Comparison of ENCODE assay signal across 10 mouse cellular contexts in the genomic region with DNA sequence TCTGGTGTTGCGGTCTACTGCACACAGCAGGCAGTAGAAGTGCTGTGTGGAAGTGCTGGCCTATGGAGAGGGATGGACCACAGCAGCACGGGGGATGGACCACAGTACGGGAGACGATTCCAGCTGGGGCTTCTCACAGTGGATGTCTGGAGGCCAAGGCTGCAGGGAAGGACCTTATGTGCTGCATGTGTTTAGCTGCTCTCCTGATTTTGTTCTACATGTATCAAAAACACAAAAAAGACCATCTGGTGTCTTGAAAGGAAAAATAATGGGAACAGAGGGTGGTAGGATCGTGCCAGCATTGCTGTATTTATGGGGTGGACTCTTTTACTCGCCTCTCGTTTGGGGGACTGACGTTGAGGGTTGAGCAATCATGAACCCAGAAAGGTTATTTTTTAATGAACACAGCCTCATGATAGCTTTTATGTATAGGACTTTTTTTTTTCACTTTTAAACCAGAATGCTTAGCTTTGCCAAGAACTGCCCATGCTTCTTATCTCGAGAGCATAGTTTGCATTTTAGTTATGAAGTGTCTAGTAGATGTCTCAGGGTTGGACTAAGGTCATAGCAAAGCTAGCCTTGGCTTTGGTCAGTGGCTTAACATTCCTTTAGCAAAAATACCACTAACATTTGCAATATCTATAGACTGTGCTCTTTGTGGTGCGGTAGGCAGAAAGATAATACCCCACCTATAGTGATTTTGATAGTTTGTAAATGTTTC.
DNase-seq lines count a peak whose midpoint lies in the region; ATAC-seq and TF ChIP-seq lines count a peak whose summit lies in the region.
"Had no signal": no experiment of that assay in that cellular context is flagged by ENCODE, and none has a peak within 500 bp of the region (broad histone marks: within the 10 kb centered on the region; RNA-seq: fewer than 3 reads in every experiment).

No protein-coding gene starts in this region.

- H3K27me3 ChIP-seq in intestine, embryonic 14.5 days (replicated peaks; ENCODE audit: control insufficient read depth, insufficient read depth, low read length) = no peaks in the 10 kb centered on the region
- H3K27me3 ChIP-seq in intestine, postnatal 0 days (replicated peaks; ENCODE audit: control insufficient read depth, insufficient read depth, low read length) = no peaks in the 10 kb centered on the region
- no peaks in the 10 kb centered on the region for H3K27me3 ChIP-seq in forebrain, postnatal 0 days (ENCODE audit: insufficient read depth, low read length)

- intact Hi-C loops in gastrocnemius, adult 2 months (cut with DNase I) = no loop called here

- no peak for DNase-seq in intestine, embryonic 14.5 days (ENCODE audit: low spot score)
- peak; percentile 31 for DNase-seq in forebrain, postnatal 0 days
- peak; percentile 39 for DNase-seq in lung, postnatal 10 days
- DNase-seq in right cerebral cortex, postnatal 10 days (ENCODE audit: low spot score in 2 of 2) = no peak
- no peak for DNase-seq in gastrocnemius, adult 2 months
- no peak for DNase-seq in adrenal gland, postnatal 14 days
- DNase-seq: right cerebral cortex, postnatal 14 days had no signal

- WGBS in intestine, embryonic 14.5 days = 52% methylated on average over 10 of the region's 10 CpGs
- 68% methylated on average over 10 of the region's 10 CpGs for WGBS in intestine, postnatal 0 days
- 57% methylated on average over 10 of the region's 10 CpGs for WGBS in forebrain, postnatal 0 days

- H3K9ac ChIP-seq in intestine, embryonic 14.5 days (ENCODE audit: low read length) = no peak overlapping the region
- no peak overlapping the region; the same call in 1 of the 2 replicates for H3K9ac ChIP-seq in intestine, postnatal 0 days (ENCODE audit: low read depth, low read length)
- no peak overlapping the region for H3K9ac ChIP-seq in forebrain, postnatal 0 days

- peaks cover 6% of the 10 kb centered on the region; the same call in 1 of the 2 replicates for H3K4me1 ChIP-seq in intestine, embryonic 14.5 days (replicated peaks; ENCODE audit: control insufficient read depth, insufficient read depth, low read length)
- H3K4me1 ChIP-seq in intestine, postnatal 0 days (replicated peaks; ENCODE audit: control insufficient read depth, insufficient read depth, low read length) = 0 out of 2 replicates have a peak, but pooled peaks cover 2% of the 10 kb centered on the region
- H3K4me1 ChIP-seq in brown adipose tissue, adult 24 weeks (ENCODE audit: control insufficient read depth, insufficient read depth, insufficient read length, low read length) = peaks cover 18% of the 10 kb centered on the region
- no peaks in the 10 kb centered on the region for H3K4me1 ChIP-seq in forebrain, postnatal 0 days (ENCODE audit: insufficient read depth)

- H3K27ac ChIP-seq in intestine, embryonic 14.5 days (ENCODE audit: low read depth) = peak overlapping the region; percentile 65
- no peak overlapping the region for H3K27ac ChIP-seq in intestine, postnatal 0 days (ENCODE audit: low read depth, low read length)
- 0 out of 2 replicates have a peak overlapping the region, but pooled peaks have one; percentile 4 for H3K27ac ChIP-seq in brown adipose tissue, adult 24 weeks (replicated peaks; ENCODE audit: low read depth, low read length)
- peak overlapping the region; percentile 42; the same call in 1 of the 2 replicates for H3K27ac ChIP-seq in forebrain, postnatal 0 days (ENCODE audit: low read depth, low read length)
- no peak overlapping the region for H3K27ac ChIP-seq in gastrocnemius, adult 2 months

- TF ChIP-seq CTCF in intestine, postnatal 0 days (IDR thresholded peaks at IDR 0.05; ENCODE audit: low read depth) = no peak
- no peak for TF ChIP-seq CTCF in forebrain, postnatal 0 days (IDR thresholded peaks at IDR 0.05; ENCODE audit: low read depth)
- no peak for TF ChIP-seq CTCF in gastrocnemius, adult 2 months (IDR thresholded peaks at IDR 0.05)

- no peak overlapping the region for H3K4me2 ChIP-seq in intestine, embryonic 14.5 days (ENCODE audit: low read length)
- H3K4me2 ChIP-seq in intestine, postnatal 0 days (replicated peaks; ENCODE audit: low read depth) = no peak overlapping the region
- no peak overlapping the region for H3K4me2 ChIP-seq in forebrain, postnatal 0 days (ENCODE audit: low read depth)

- H3K9me3 ChIP-seq in intestine, embryonic 14.5 days (ENCODE audit: control insufficient read depth, low read length) = no peaks in the 10 kb centered on the region
- no peaks in the 10 kb centered on the region for H3K9me3 ChIP-seq in intestine, postnatal 0 days (ENCODE audit: control insufficient read depth)
- no peaks in the 10 kb centered on the region for H3K9me3 ChIP-seq in forebrain, postnatal 0 days (ENCODE audit: low read length)

- no peak overlapping the region for H3K4me3 ChIP-seq in intestine, embryonic 14.5 days (ENCODE audit: low read depth, low read length)
- no peak overlapping the region for H3K4me3 ChIP-seq in intestine, postnatal 0 days (ENCODE audit: low read depth, low read length)
- no peak overlapping the region for H3K4me3 ChIP-seq in brown adipose tissue, adult 24 weeks (ENCODE audit: insufficient read depth, low read depth, low read length)
- no peak overlapping the region for H3K4me3 ChIP-seq in forebrain, postnatal 0 days (ENCODE audit: low read depth, low read length)
- no peak overlapping the region for H3K4me3 ChIP-seq in gastrocnemius, adult 2 months
- H3K4me3 ChIP-seq: erythroblast, embryonic 14.5 days had no signal

- ATAC-seq in intestine, embryonic 14.5 days (replicated peaks; ENCODE audit: low FRiP score, low TSS enrichment, low read depth) = peak; percentile 75; the same call in 1 of the 2 replicates
- no peak for ATAC-seq in intestine, postnatal 0 days
- peak; percentile 66 for ATAC-seq in forebrain, postnatal 0 days

- no peaks in the 10 kb centered on the region for H3K36me3 ChIP-seq in intestine, embryonic 14.5 days (ENCODE audit: control insufficient read depth, insufficient read depth, low read length)
- H3K36me3 ChIP-seq in intestine, postnatal 0 days (ENCODE audit: control insufficient read depth, insufficient read depth) = no peaks in the 10 kb centered on the region
- H3K36me3 ChIP-seq in forebrain, postnatal 0 days (ENCODE audit: insufficient read depth) = no peaks in the 10 kb centered on the region

Comparison
In these comparisons a context has a peak if more than half of its experiments do, and no peak if none do; other contexts are left out.
1. H3K27ac ChIP-seq: peak in intestine, embryonic 14.5 days (single experiment), brown adipose tissue, adult 24 weeks (single experiment) and forebrain, postnatal 0 days (single experiment); none in intestine, postnatal 0 days (single experiment) and gastrocnemius, adult 2 months (single experiment).
2. DNase-seq: peak in forebrain, postnatal 0 days (single experiment) and lung, postnatal 10 days (single experiment); none in intestine, embryonic 14.5 days (single experiment), right cerebral cortex, postnatal 10 days (0 of 2), gastrocnemius, adult 2 months (single experiment) and adrenal gland, postnatal 14 days (single experiment).